Mouse (Mus musculus) stomach, embryonic 14.5 days (tissue): ENCODE data around the gene Slc25a17. TPM values are rescaled to one million over a fixed set of nuclear protein-coding genes. Genes with fewer than 3 reads are reported as not detected.

Experiments used
- ATAC-seq: fragments of 200-750 bp; cut with Nextera tagmentation; 2 replicates; pipeline ENCODE4 v1.8.0; 2017; ENCODE audit warnings: low read depth, moderate TSS enrichment; ENCODE audit not compliant: insufficient number of reproducible peaks, insufficient read depth, low FRiP score
- H3K27ac ChIP-seq: fragments of 300-500 bp; sonication (generic); 2 replicates; pipeline ENCODE4 v1.5.1; 2014; ENCODE audit warnings: mild to moderate bottlenecking, low read length, moderate library complexity, mixed read lengths
- H3K27me3 ChIP-seq: fragments of 300-500 bp; sonication (generic); 2 replicates; pipeline ENCODE4 v1.6.1; 2014; ENCODE audit warnings: low read length, control low read depth, mixed read lengths; ENCODE audit not compliant: control insufficient read depth, insufficient read depth
- H3K36me3 ChIP-seq: fragments of 300-500 bp; sonication (generic); 2 replicates; pipeline ENCODE4 v1.6.1; 2014; ENCODE audit warnings: mild to moderate bottlenecking, control low read depth, low read length, moderate library complexity, mixed read lengths; ENCODE audit not compliant: control insufficient read depth, insufficient read depth
- H3K4me1 ChIP-seq: fragments of 300-500 bp; sonication (generic); 2 replicates; pipeline ENCODE4 v1.6.1; 2014; ENCODE audit warnings: low read length, control low read depth, mixed read lengths; ENCODE audit not compliant: control insufficient read depth, insufficient read depth
- H3K4me2 ChIP-seq: fragments of 300-500 bp; sonication (generic); replicated peaks from 2 replicates; pipeline ENCODE4 v1.6.1; 2014; ENCODE audit warnings: low read depth, low read length, control low read depth
- H3K4me3 ChIP-seq: fragments of 300-500 bp; sonication (generic); 2 replicates; pipeline ENCODE4 v1.5.1; 2014; ENCODE audit warnings: low read depth, low read length, control low read depth
- H3K9ac ChIP-seq: fragments of 300-500 bp; sonication (generic); replicated peaks from 2 replicates; pipeline ENCODE4 v1.6.1; 2014; ENCODE audit warnings: low read depth, mild to moderate bottlenecking, control low read depth, low read length, moderate library complexity, mixed read lengths
- H3K9me3 ChIP-seq: fragments of 300-500 bp; sonication (generic); 2 replicates; pipeline ENCODE4 v1.6.1; 2016; ENCODE audit warnings: low read depth, low read length, control low read depth; ENCODE audit not compliant: control insufficient read depth
- WGBS: fragments of 180-500 bp; shearing (Covaris S2); extraction: QIAGEN DNeasy Blood & Tissue Kit; methylation state at CpG from one replicate; pipeline ENCODE4 v1.1.7; 2014; 5-methylcytosine and 5-hydroxymethylcytosine counted together
- polyA plus RNA-seq: library from polyadenylated mRNA; unstranded; fragments of >200 nt; fragmentation: Nextera tagmentation; extraction: Ambion mirVana; gene quantifications from 2 replicates; pipeline ENCODE4 v1.2.1, GENCODE M21; 2014

Gene Slc25a17
- polyA plus RNA-seq, 1 experiment from 2014 or later: 110 TPM

- Histone ChIP-seq H3K9ac (no peak overlapping the region), H3K4me1 (0 out of 2 replicates have a peak, but pooled peaks cover 2% of the 10 kb centered on the region), H3K27ac (no peak overlapping the region), H3K4me2 (no peak overlapping the region), H3K4me3 (no peak overlapping the region), H3K27me3 (no peaks in the 10 kb centered on the region), H3K9me3 (no peaks in the 10 kb centered on the region), H3K36me3 (no peaks in the 10 kb centered on the region)
- ATAC-seq: no peak
- WGBS: 14% methylated on average over 13 of the region's 13 CpGs
Observed at GRCm38 (mm10) chr15:81272305-81273053, 88.1 kb downstream of the Slc25a17 start.

Other genes with a start within 250 kb of the Slc25a17 start
- 36.1 and 39.3 TPM in 2 replicates for gene Mrtfa, start 170.1 kb downstream of the Slc25a17 start, polyA plus RNA-seq
- gene Mchr1, start 125.3 kb downstream of the Slc25a17 start, polyA plus RNA-seq: 0.26 and 1.0 TPM in 2 replicates
- gene St13, start 39.3 kb upstream of the Slc25a17 start, polyA plus RNA-seq: 153 and 154 TPM in 2 replicates
- 7.8 and 9.0 TPM in 2 replicates for gene Xpnpep3, start 39.3 kb upstream of the Slc25a17 start, polyA plus RNA-seq
- gene Dnajb7, start 47.5 kb upstream of the Slc25a17 start, polyA plus RNA-seq: 1.5 and 2.3 TPM in 2 replicates
- gene Rbx1, start 105.5 kb upstream of the Slc25a17 start, polyA plus RNA-seq: 523 and 527 TPM in 2 replicates
- gene Ep300, start 224.5 kb upstream of the Slc25a17 start, polyA plus RNA-seq: 32.6 and 39.7 TPM in 2 replicates